Mouse (Mus musculus) embryo, embryonic 10 days (tissue): Measurements from ENCODE around the gene Ptpre.
"Not testable (repeated sequence)": the region's sequence is repeated elsewhere in the genome, so short reads cannot be mapped to it uniquely, and the experiment has no call there.

ENCODE experiments used
- DNase-seq: peaks from one replicate; pipeline ENCODE4 v3.0.0-alpha.2; 2015; ENCODE audit warnings: low spot score

Ptpre gene

DNA sequence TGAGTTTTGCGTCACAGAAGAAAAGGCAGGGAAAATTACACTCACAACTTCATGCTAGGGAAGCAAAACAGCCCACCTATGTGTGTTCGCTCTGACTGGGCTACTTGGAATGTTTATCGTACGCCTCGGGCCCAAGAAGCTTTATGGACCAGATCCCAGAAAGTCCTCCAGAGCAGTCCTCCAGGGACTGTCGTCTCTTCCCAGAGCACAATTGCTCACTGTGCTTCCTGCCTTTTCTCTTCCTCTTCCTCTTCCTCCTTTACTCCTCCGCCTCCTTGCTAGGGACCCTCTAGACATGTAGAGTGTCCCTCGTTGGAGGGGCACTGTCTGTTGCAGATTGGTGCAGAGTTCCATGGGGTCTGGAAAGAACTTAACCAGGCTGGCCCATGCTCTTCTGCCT, 111.5 kb downstream of the Ptpre start:
- DNase-seq: no peak

DNA sequence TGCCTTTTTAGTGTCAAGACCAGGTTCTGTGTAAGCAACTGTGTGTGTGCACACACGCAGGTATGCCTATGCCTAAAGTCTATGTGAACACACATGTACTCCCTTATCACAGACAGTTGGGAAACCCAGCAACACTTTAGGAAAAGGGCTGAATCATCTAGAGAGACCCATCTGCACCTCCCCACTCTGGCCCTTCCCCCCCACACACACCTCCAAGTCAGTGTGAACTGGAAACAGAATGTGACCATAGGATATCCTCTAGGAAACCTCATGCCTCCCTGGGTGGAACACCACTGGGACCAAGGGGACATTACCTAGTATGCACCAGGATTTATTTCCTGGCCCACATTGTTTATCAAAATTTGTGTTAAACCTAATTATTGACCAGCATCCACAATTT, 112.0 kb downstream of the Ptpre start:
- no peak for DNase-seq

DNA sequence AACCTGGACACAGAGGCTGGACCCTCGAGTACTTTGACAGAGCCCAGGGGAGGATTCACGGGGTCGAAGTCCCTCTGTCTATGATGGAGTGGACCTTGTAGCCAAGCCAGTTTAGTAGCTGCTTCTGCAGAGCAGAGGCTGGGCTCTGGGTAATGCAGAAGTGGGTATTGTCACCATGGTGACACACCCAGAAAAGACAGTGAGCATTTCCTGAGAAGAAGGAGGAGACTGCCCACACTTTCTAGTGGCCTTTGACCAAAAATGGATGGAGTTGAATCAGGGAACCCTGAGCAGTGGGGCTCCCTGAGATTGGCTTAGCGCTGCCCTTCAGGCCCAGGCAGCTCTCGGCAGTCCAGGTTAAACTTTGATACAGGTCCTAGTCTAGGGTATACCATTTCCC, 112.8 kb downstream of the Ptpre start:
- no peak for DNase-seq

DNA sequence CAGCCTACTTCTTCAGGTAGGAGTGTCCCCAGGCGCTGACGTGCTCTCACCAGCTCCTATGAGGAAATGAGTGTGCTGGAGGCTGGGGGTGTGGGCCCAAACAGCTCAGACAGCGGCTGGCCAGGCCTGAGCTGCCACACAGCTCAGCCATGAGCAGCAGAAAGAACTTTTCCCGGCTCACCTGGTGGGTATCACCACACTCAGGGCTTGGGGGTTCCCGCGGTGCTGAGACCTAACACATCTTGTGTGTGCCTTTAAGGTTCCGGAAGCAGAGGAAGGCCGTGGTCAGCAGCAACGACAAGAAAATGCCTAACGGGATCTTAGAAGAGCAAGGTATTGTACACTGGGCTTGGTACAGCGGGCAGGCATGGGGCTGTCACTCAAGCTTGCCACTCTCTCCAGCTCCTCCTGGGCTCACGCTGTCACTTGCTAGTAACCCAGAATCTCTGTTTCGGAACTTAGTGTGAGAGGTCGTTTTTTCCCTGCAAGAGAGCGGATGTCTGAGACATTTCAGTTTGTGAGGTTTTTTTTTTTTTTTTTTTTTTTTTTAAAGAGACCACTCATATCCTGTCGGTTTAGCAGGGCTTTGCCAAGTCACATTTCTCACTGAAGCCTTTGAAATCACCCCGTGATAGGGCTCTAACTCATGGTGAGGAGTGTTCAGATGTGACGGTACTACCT, 114.7 kb downstream of the Ptpre start:
- no peak for DNase-seq

DNA sequence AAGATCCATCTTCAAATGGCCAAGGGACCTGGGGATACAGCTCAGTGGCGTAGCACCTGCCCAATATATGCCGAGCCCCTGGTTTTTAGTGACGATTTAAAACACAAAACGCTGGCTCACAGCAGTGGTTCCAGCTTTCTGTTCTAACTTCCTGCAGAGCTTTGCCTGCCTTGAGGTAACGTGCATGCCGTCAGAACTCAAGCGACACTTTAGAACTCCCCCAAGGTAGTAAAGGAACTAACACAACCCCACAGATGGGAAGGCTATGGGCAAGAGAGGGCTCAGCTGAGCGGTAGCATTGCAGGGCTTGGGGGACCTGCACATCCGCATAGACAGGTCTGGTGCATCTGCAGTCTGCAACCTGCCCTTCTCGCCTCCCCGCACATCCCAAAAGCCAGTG, 115.5 kb downstream of the Ptpre start:
- no peak for DNase-seq

DNA sequence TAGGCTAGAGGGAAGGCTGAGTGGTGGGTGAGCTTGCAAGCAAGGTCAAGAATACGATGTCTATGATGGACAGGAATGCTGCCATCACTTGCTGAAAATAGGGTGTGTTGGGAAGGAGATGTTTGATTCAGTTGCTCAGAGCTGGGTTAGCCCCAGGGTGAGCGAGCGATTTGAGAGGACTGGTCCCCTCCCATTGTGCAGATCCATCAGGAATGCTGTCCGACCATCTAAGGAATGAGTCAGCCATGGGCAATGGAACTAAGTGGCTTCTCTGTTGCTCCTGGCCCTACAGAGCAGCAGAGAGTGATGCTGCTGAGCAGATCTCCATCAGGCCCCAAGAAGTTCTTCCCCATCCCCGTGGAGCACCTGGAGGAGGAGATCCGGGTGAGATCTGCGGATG, 116.3 kb downstream of the Ptpre start:
- no peak for DNase-seq

DNA sequence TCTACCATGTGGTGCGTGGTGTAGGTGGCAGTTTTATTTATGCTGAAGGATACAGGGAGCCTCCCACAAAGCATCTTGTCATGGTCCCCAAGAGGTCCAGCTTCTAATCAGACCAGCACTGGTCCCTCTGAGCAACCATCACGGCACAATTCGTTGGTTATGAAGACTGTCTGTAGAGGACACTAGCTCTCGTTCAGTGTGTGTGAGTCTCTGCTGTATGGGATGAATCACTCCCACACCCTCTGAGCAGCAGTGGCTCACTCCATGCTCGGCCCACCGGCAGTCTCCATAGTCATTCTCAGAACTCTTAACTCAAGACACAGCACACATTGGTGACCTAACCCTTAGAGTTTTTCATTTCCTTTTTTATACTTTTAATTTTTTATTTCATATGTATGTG, 117.0 kb downstream of the Ptpre start:
- no peak for DNase-seq

DNA sequence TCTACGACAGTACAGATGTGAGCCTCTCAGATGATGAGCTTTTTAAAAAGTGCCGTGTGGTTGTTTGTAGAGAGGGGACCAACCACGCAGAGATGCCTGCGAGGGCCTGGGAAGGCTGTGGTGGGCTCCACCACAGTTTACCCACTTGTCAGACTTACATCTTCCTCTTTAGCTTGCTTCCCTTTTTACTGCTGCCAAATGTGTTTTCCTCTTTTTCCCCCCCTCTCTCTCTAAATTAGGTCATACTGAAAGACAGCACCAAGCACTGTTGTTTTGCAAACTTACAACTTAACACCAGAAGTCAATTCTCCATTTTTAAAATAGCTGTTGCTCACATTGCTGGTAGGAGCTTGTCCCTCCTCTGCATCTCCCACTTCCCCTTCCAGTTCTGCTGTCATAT, 117.8 kb downstream of the Ptpre start:
- DNase-seq: no peak

DNA sequence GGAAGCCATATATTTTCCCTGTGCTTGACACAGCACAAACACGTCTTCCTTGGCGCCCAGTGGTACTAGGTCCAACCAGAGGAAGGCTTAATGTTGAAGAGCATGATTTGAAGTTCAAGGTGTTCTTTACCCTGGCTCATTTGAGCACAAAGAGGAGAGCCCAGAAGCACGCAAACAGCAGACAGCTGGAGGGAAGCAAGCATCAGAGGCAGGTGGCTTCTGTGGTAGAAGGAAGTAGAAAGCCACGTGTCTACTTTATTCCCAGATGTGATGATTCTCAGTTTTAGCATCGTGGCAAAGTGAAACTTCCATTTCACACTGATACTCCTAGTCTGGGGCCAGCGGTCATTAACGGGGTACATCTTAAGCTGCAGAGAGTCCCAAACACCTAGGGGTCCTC, 120.9 kb downstream of the Ptpre start:
- DNase-seq: no peak

DNA sequence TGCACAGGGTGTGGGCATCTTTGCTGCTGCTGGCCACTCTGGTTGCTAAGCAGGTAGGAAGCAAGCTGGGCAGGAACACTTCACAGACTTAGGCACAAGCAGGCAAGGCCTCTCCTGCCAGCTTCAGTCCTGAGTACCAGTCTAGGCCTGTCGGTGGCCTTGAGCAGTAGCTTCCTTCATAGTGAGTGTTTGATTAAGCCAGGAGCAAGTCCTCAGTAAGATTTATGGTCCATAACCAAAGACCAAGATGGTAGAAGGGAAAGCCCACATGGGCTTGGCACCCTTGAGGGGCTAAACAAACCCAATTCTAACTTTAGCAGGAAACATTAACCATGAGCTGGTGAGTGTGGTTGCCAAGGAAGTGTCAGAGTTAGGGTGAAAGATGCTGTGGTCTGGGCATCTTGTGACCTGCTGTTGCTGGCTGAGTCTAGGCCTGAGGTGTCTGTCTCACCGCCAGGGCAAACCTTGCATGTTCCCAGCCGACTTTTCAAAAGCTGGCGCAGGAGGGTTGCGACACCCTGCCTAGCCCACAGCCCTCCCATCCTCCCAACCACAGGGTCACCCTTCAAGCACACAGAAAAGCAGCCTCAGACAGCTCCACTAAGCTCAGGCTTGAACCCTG, 122.1 kb downstream of the Ptpre start:
- no peak for DNase-seq

DNA sequence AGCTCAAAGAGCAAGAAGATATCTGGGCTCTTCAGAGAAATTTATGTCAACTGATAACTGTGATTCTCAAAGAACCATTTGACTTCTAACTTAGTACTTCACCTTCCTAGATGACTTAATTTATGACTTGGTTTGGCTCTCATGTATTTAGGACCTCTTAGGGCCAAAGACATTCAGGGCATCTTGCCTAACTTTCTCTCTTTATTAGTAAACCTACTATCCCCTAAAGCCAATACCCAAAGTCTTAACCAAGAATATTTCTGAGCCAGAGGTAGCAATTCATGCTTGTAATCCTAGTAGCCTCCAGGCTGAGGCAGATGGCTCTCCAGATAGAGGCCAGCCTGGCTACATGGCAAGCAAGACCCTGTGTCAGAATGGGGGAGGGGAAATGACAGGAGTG, 123.0 kb downstream of the Ptpre start:
- DNase-seq: no peak

DNA sequence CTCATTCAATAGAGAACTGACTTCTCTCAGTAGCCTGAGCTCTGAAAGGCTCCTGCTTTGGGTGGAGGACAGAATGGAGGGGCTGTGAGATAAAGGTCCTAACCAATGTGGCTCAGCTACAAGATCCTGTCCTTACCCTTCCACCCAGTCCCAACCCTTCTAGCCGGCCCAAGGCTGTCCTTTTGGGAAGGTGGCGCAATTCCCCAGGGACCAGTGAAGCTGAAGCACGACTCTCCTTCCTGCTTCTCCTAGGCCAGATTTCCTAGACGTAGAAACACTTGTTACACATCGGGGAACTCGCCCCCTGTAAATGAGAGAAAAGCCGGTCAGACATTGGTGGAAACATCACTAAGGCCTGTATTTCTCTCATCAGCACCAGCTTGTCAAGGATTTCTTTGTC, 126.9 kb downstream of the Ptpre start:
- no peak for DNase-seq

DNA sequence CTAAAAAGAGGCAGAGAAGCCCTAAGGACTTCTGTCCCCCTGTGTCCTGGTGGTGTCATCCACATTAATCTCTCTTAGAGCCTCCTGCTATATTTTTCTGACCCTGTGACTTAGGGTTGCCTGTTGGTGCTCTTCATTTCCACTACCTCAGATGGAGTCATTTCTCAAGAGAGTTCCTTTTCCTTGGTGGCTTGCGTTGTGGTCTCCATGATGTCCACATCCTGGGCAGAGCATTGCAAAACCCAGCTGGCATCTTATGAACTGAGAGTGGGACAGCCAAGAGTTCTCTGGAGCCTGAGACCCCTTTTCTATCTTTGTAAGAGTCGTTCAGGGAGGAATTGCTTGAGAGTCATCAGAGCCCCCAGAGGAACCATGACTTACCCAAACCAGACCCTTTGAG, 129.0 kb downstream of the Ptpre start:
- DNase-seq: no peak

DNA sequence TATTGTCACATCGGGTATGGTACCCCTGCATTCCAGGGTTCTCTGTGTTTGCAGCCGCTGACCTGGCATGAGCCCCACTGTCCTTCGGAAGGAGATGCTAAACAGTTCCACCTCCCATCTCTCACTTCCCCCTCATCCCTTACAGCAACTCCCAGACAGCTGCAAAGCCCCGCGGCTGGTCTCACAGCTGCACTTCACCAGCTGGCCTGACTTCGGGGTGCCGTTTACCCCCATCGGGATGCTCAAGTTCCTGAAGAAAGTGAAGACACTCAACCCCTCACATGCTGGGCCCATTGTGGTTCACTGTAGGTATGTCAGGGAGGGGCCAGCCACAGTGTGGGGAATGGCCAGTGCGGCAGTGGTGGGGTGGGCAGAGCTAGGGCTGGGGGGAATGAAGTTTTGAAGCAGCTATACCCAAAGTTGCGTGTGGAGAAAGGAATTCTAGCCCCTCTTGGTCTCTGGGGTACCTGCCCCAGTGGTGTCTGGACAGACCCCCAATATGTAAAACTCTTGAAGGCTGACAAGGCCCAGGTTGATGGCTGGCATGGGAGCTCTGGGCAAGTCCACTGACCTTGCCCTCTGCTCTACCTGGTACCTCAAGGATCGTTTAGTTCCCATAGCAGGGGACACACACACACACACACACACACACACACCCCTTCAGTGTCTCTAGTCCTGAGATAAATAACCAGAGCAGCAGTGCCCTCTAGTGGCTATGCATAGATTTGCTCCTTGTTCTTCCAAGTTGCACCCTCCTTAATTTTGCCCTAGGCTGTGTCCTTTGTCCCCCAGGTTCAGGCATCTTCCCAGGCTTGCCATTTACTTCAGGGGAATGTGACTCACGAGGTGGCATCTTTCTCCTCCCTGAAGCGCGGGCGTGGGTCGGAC, 131.8 kb downstream of the Ptpre start:
- DNase-seq: peak; percentile 81

DNA sequence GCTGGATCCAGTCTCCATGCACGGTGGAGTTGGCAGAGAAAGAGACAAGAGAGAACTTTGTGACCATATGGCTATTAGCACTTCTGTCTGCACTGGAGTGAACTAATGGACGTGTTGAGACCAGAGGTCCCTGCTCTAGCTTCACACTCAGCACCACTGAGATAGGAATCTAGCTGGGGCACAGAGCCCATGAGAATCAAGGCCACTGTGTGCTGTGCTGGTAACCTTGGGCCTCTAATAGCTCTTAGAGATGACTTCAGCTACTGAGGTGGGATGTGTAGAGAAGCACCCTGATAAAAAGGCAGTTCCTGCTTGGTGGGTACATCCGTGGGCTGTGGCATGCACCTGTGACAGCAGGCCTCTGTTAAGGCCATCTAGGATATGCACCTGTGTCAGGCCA, 136.3 kb downstream of the Ptpre start:
- DNase-seq: no peak

DNA sequence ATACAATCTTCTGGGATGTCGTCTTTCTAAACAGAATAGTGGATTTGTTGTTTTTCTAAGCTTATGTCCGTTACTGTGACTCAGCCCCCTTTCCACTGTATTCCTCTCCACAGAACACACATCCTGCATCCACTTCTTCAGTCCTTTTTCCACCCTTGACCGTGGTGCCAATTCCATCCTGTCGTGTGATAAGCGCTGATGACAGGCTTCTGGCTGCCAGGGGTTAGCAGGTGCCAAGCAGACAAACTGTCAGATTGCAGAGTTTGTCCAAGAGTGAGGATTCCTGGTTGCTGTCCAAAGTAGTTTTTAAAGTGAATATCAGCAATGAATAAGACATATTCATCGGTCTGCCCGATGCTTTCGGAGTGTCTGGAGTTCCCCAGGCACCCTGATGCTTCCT, 139.4 kb downstream of the Ptpre start:
- no peak for DNase-seq

DNA sequence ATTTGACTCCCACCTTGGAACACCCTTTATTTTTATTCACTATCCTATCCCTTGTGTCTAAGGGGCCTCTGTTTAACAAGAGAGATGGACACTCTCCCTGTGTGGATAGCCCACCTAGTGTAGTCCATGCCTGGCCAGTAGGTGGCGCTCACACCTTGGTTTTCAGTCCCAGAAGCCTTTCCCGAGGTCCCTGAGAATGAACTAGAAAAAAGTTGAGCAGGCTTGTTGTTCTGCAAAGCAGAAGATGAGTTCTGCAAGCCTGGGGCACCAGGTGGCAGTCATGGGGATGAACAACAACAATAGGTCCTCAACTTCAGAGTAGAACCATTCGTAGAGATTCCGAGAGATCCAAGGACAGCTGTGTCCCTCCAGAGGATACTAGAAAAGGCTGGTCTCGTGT, 143.1 kb downstream of the Ptpre start:
- peak; percentile 52 for DNase-seq

DNA sequence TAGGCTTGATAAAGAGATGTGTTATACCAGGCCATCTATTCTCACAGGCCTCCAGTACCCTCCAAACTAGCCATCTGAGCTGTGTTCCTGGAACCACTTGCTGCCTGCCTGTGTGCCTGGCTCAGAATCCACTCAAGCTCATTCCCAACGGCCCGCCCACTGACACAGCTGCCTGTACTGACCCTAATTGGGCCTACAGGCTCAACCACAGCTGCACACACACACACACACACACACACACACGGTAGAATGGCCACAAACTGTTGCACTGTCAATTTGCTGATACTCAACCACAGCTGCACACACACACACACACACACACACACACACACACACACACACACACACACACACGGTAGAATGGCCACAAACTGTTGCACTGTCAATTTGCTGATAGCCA, 146.8 kb downstream of the Ptpre start:
- DNase-seq: not testable (repeated sequence)

DNA sequence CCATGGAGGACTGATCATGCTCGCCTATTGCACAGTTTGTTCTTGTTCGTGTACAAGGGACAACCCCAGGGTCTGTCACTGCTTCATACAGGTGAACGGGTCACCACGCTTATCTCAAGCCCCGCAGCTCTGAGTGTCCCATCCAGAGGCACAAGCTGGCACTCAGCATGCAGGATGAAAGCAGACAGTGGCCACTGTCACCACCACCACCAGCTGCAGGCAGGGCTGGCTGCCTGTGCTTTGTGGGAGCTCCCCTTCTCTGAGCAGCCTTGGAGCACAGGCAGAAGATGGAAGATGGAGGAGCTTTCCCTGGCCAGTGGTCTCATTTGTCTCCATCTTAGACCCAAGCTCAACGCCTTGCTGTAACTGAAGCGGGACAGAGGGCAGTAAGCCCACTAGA, 147.7 kb downstream of the Ptpre start:
- no peak for DNase-seq

DNA sequence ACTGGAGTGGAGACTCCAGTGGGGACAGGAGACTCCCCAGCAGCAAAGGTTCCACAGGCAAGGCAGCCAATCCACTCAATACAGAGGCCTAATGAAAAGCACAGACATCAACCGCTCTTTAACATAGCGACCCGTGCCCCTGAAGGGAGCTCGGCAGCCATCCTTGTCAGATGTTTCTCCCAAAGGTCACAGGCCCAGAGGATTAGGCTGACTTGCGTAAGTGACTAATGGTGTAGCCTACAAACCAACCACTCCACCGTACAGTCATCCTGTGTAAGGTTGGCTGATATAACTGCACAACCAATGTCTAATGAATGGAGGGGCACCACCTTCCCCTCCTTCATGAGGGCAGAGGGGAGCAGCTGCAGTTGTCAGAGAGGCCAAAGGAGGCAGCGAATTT, 152.1 kb downstream of the Ptpre start:
- no peak for DNase-seq

DNA sequence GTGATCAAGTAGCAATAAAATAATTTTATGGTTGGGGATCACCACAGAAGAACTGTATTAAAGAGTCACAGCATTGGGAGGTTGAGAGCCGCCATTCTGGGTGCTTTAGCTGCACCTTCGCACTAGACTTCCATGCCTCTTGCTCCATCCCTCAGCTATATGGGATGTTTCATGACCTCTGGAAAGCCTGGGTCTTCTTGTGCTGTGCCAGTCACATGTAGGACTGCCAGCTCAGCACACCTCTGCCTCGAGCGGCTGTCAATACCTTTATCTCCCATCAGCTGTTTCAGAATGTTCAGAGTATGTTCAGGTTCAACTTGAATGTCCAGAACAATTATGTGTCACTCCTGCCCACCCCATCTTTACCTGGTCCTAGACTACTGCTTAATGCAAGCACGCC, 154.7 kb downstream of the Ptpre start:
- DNase-seq: no peak

DNA sequence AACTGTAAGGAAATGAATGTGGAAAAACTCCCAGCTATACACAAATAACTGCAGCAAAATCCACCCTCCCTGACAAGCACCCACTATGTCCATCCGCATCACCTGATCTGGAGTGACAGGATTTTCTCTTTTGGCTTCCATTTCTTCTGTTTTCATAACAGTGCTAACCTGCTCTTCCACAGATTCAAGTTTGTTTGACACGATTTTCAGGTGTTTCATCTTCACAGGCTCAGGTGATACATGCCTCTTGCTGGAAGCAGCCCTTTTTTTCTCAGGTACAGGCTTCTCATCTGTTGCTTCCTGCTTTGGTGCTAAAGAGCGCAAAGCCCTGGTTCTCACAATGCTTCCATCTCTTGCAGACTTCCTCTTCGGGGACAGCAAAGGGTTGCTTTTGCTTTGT, 156.8 kb downstream of the Ptpre start:
- no peak for DNase-seq

DNA sequence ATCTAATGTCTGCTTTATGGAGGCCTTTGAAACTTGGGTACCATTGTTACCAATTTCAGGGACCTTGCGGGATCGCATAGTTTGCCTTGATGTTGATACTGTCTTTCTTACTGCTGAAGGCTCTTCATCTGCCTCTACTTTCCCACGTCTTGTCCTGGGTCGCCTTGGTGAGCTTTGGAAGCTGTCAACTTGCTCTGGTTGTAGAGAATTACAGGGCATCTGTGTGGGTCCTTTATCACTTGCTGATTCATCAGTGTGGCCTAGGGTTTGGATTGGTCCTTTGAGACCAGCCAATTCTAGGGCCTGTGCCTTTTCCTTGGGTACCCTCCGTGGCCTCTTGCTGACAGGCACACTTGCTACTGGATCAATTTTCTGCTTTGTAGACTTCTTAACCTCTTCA, 157.5 kb downstream of the Ptpre start:
- DNase-seq: no peak
